Mouse (Mus musculus): Measurements from ENCODE around the gene 9630041A04Rik. TPM values are rescaled to one million over a fixed set of nuclear protein-coding genes. Genes with fewer than 3 reads are reported as not detected.
A peak's percentile ranks its signal among the peaks of the same experiment; 100 is the strongest.

9630041A04Rik gene
- polyA plus RNA-seq, 1 experiment from 2014 or later = 0.29 TPM

DNA sequence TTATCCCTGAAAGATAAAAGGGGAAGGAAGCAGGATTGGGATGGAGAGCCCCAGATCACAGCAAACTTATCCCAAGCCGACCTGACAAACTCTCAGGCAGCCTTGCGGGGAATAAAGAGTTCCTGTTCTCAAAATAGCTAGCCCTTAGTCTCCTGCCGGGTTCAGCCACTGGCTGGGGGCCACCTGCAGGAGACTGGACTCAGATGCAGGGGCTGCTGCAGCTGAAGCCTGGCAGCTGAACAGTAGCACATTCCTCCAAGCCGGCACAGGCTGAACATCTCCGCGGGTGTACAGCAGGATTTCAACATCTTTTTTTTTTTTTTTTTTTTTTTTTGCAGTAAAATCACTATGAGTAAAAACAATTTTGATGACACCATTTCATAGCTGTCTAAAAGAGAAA is 110.2 kb downstream of the 9630041A04Rik start:
- Histone ChIP-seq H3K36me3 (ENCODE audit: control insufficient read depth, insufficient read depth, low read length) (no peaks in the 10 kb centered on the region), H3K9ac (replicated peaks; ENCODE audit: low read depth, low read length) (no peak overlapping the region), H3K4me2 (ENCODE audit: low read depth, low read length) (no peak overlapping the region), H3K9me3 (ENCODE audit: control insufficient read depth, low read length) (no peaks in the 10 kb centered on the region), H3K27me3 (ENCODE audit: control insufficient read depth, insufficient read depth, low read length) (no peaks in the 10 kb centered on the region), H3K27ac (ENCODE audit: low read depth, low read length) (no peak overlapping the region), H3K4me3 (ENCODE audit: low read depth, low read length) (no peak overlapping the region), H3K4me1 (ENCODE audit: control insufficient read depth, insufficient read depth, low read length) (no peaks in the 10 kb centered on the region)
- no peak for ATAC-seq (ENCODE audit: low read depth)
- 37% methylated on average over 6 of the region's 6 CpGs for WGBS

DNA sequence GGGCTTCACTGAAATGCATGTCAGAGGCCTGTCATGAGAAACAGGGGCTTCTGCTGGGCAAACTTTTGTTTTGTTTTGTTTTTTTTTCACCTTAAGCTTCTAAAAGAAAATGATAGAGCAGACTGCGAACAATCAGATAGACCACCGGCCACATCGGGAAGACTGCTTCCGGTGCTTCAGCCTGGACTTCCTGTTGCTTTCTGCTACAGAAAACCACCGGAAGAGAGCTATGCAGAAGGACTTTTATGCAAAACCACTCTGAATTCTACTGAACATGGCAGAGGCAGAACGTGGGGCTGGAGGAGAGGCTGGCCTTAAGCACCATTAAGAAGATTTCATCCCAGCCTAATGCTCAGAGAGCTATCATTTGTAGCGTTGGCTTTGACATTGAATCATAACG is 110.7 kb downstream of the 9630041A04Rik start:
- H3K4me3 ChIP-seq (ENCODE audit: low read depth, low read length) = no peak overlapping the region
- no peaks in the 10 kb centered on the region for H3K9me3 ChIP-seq (ENCODE audit: control insufficient read depth, low read length)
- H3K27ac ChIP-seq (ENCODE audit: low read depth, low read length) = no peak overlapping the region
- H3K36me3 ChIP-seq (ENCODE audit: control insufficient read depth, insufficient read depth, low read length) = no peaks in the 10 kb centered on the region
- no peaks in the 10 kb centered on the region for H3K4me1 ChIP-seq (ENCODE audit: control insufficient read depth, insufficient read depth, low read length)
- no peak for ATAC-seq (ENCODE audit: low read depth)
- 79% methylated on average over 8 of the region's 8 CpGs for WGBS
- no peak overlapping the region for H3K9ac ChIP-seq (replicated peaks; ENCODE audit: low read depth, low read length)
- H3K4me2 ChIP-seq (ENCODE audit: low read depth, low read length) = no peak overlapping the region
- no peaks in the 10 kb centered on the region for H3K27me3 ChIP-seq (ENCODE audit: control insufficient read depth, insufficient read depth, low read length)

DNA sequence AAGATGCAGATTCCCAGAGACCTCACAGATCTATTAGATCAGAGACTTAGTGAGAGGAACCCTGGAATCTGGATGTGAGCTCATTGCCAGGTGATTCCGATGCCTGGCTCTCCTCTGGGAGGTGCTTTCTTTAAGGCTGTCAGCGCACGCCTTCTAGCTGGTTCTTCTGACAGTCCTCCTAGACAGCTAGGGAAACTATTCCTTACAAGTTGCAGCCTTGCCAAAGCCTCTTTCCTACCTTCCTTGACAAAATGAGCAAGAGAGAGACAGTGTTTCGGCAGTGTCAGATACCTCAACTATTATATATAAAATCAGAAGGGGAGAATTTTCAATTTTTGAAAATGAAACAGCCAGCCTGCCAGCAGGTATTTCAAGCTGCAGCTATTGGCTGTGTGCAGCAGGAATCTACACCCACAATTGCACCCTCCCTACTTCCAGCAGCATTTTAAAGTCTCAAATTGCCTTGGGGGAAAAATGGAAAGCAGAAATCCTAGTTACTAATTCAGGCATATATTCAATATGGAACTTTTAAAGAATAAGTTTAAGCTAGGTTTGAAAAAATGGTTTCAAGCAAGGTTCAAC is 115.3 kb downstream of the 9630041A04Rik start:
- Histone ChIP-seq H3K36me3 (ENCODE audit: control insufficient read depth, insufficient read depth, low read length) (no peaks in the 10 kb centered on the region), H3K9me3 (ENCODE audit: control insufficient read depth, low read length) (no peaks in the 10 kb centered on the region), H3K27me3 (ENCODE audit: control insufficient read depth, insufficient read depth, low read length) (no peaks in the 10 kb centered on the region), H3K4me1 (ENCODE audit: control insufficient read depth, insufficient read depth, low read length) (no peaks in the 10 kb centered on the region), H3K9ac (replicated peaks; ENCODE audit: low read depth, low read length) (no peak overlapping the region), H3K27ac (ENCODE audit: low read depth, low read length) (no peak overlapping the region), H3K4me3 (ENCODE audit: low read depth, low read length) (no peak overlapping the region), H3K4me2 (ENCODE audit: low read depth, low read length) (no peak overlapping the region)
- WGBS = 91% methylated on average over 4 of the region's 4 CpGs
- ATAC-seq (ENCODE audit: low read depth) = no peak

DNA sequence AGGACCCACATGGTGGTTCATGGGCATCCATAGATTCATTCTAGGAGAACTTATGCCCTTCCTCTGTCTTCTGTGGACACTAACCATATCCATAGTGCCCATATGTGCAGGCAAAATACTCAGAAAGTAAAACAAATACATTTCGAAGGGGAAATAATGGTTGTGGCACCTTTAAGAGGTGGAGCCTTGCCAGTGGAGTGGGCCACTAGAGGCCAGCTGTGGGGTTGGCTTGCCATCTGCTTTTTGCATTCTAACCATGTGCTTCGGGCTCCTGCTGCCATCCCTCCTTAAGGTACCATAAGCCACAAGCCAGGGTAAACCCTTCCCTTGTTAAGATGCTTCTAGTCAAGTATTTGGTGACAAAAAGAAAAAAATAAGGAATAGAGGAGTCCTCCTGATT is 119.5 kb downstream of the 9630041A04Rik start:
- H3K4me3 ChIP-seq (ENCODE audit: low read depth, low read length) = no peak overlapping the region
- 65% methylated on average over 2 of the region's 2 CpGs for WGBS
- H3K9me3 ChIP-seq (ENCODE audit: control insufficient read depth, low read length) = no peaks in the 10 kb centered on the region
- no peaks in the 10 kb centered on the region for H3K27me3 ChIP-seq (ENCODE audit: control insufficient read depth, insufficient read depth, low read length)
- no peaks in the 10 kb centered on the region for H3K36me3 ChIP-seq (ENCODE audit: control insufficient read depth, insufficient read depth, low read length)
- no peak overlapping the region for H3K9ac ChIP-seq (replicated peaks; ENCODE audit: low read depth, low read length)
- no peak for ATAC-seq (ENCODE audit: low read depth)
- no peak overlapping the region for H3K4me2 ChIP-seq (ENCODE audit: low read depth, low read length)
- H3K27ac ChIP-seq (ENCODE audit: low read depth, low read length) = no peak overlapping the region
- no peaks in the 10 kb centered on the region for H3K4me1 ChIP-seq (ENCODE audit: control insufficient read depth, insufficient read depth, low read length)

DNA sequence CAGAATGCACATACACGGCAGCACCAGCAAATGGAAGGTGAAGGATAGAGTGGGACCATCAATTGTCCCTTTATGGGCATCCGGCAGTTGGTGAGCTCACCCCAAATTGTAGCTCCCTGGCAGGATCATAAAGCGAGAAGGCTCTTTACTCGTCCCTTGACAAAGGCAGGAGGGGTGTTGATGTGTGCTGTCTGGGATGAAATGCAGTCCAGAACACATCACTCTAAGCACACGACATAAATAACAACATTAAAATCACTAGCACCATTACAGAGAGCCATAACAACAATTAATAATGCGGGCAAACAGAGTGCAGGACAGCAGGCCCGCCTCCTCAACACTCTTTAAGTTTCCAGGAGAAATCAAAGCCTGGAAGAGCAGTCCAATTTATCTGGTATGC is 120.7 kb downstream of the 9630041A04Rik start:
- H3K9ac ChIP-seq (replicated peaks; ENCODE audit: low read depth, low read length) = no peak overlapping the region
- no peaks in the 10 kb centered on the region for H3K9me3 ChIP-seq (ENCODE audit: control insufficient read depth, low read length)
- peaks cover 3% of the 10 kb centered on the region; the same call in 1 of the 2 replicates for H3K4me1 ChIP-seq (ENCODE audit: control insufficient read depth, insufficient read depth, low read length)
- no peak overlapping the region for H3K4me3 ChIP-seq (ENCODE audit: low read depth, low read length)
- no peaks in the 10 kb centered on the region for H3K36me3 ChIP-seq (ENCODE audit: control insufficient read depth, insufficient read depth, low read length)
- H3K27me3 ChIP-seq (ENCODE audit: control insufficient read depth, insufficient read depth, low read length) = no peaks in the 10 kb centered on the region
- 36% methylated on average over 7 of the region's 7 CpGs for WGBS
- peak; percentile 63 for ATAC-seq (ENCODE audit: low read depth)
- H3K27ac ChIP-seq (ENCODE audit: low read depth, low read length) = no peak overlapping the region
- no peak overlapping the region for H3K4me2 ChIP-seq (ENCODE audit: low read depth, low read length)

DNA sequence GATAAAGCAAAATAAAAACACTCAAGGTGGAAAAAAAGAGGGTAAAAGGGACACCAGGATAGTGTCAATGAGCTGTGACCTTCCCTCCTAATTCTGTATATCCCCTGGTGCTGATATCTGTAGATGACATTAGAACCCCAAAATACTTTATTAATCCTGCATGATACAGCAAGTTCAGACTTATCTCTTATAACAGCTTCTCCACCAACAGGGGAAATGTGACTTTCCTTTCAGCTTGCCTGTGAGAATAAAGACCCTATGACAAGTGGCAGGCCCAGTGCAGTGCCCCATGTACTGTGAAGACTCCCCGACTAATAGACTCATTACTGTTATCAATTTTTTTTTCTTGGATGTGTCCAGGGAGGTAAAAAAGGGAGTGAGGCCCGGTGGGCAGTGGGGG is 125.3 kb downstream of the 9630041A04Rik start:
- Histone ChIP-seq H3K9me3 (ENCODE audit: control insufficient read depth, low read length) (no peaks in the 10 kb centered on the region), H3K27me3 (ENCODE audit: control insufficient read depth, insufficient read depth, low read length) (no peaks in the 10 kb centered on the region), H3K4me3 (ENCODE audit: low read depth, low read length) (no peak overlapping the region), H3K27ac (ENCODE audit: low read depth, low read length) (no peak overlapping the region), H3K9ac (replicated peaks; ENCODE audit: low read depth, low read length) (no peak overlapping the region), H3K4me2 (ENCODE audit: low read depth, low read length) (no peak overlapping the region), H3K4me1 (ENCODE audit: control insufficient read depth, insufficient read depth, low read length) (peaks cover 3% of the 10 kb centered on the region; the same call in 1 of the 2 replicates), H3K36me3 (ENCODE audit: control insufficient read depth, insufficient read depth, low read length) (no peaks in the 10 kb centered on the region)
- WGBS = 62% methylated on average over 2 of the region's 2 CpGs
- ATAC-seq (ENCODE audit: low read depth) = no peak

DNA sequence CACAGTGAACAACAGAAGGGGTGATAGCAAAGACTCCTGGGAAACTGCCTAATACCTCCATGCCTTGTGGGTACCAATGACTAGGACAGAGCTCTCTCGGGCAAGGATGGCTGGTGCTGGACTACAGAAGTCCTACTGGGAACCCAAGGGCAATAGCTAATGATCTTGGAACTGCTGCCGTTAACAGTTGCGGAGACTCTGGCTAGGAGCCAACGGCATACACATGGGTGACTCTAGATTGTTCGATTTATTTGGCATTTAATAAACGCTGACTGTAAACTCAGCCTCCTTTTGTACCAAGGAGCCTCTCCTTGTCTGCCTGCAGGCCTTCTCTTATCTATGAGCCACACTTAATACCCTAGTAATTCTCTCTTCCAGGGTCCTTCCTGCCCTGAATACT is 128.4 kb downstream of the 9630041A04Rik start:
- Histone ChIP-seq H3K4me3 (ENCODE audit: low read depth, low read length) (no peak overlapping the region), H3K9me3 (ENCODE audit: control insufficient read depth, low read length) (no peaks in the 10 kb centered on the region), H3K27me3 (ENCODE audit: control insufficient read depth, insufficient read depth, low read length) (no peaks in the 10 kb centered on the region), H3K36me3 (ENCODE audit: control insufficient read depth, insufficient read depth, low read length) (0 out of 2 replicates have a peak, but pooled peaks cover 3% of the 10 kb centered on the region), H3K4me1 (ENCODE audit: control insufficient read depth, insufficient read depth, low read length) (peaks cover 3% of the 10 kb centered on the region; the same call in 1 of the 2 replicates), H3K9ac (replicated peaks; ENCODE audit: low read depth, low read length) (no peak overlapping the region), H3K27ac (ENCODE audit: low read depth, low read length) (no peak overlapping the region), H3K4me2 (ENCODE audit: low read depth, low read length) (no peak overlapping the region)
- ATAC-seq (ENCODE audit: low read depth) = no peak
- 59% methylated on average over 6 of the region's 6 CpGs for WGBS

DNA sequence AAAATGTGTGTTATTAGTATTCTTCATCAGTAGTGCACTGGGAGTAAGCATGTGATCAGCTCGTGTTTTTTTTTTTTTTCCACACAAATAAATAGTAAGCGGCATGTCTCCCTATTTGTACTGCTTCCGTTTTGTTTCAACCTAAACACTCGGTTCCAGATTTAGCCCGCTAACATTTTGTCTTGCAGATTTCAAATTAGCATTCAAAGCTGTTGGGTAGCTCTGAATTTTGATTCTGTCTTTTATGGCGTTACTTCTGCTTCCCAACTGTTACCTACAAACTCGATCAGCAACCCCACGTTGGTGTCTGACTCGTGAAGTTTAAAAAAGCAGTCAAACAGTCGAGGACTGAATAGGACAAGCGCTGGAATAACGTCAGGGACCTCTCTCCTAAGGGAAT is 129.2 kb downstream of the 9630041A04Rik start:
- no peak overlapping the region for H3K27ac ChIP-seq (ENCODE audit: low read depth, low read length)
- H3K4me1 ChIP-seq (ENCODE audit: control insufficient read depth, insufficient read depth, low read length) = peaks cover 3% of the 10 kb centered on the region; the same call in 1 of the 2 replicates
- no peak overlapping the region for H3K4me3 ChIP-seq (ENCODE audit: low read depth, low read length)
- H3K9me3 ChIP-seq (ENCODE audit: control insufficient read depth, low read length) = no peaks in the 10 kb centered on the region
- no peak for ATAC-seq (ENCODE audit: low read depth)
- H3K27me3 ChIP-seq (ENCODE audit: control insufficient read depth, insufficient read depth, low read length) = no peaks in the 10 kb centered on the region
- 0 out of 2 replicates have a peak, but pooled peaks cover 3% of the 10 kb centered on the region for H3K36me3 ChIP-seq (ENCODE audit: control insufficient read depth, insufficient read depth, low read length)
- no peak overlapping the region for H3K9ac ChIP-seq (replicated peaks; ENCODE audit: low read depth, low read length)
- no peak overlapping the region for H3K4me2 ChIP-seq (ENCODE audit: low read depth, low read length)
- WGBS = 80% methylated on average over 12 of the region's 12 CpGs

All from neural tube, embryonic 14.5 days (tissue).